Mouse (Mus musculus) gastrocnemius, postnatal 4 days (tissue): ENCODE data around the gene Rcan3. TPM values are rescaled to one million over a fixed set of nuclear protein-coding genes. Genes with fewer than 3 reads are reported as not detected.

Source experiments
- DNase-seq, 2 experiments: peaks; one replicate each; pipeline ENCODE4 v3.0.0; 2021 to 2022; ENCODE audit warnings: low spot score in 2 of 2, mixed read lengths in 2 of 2
- total RNA-seq, 2 experiments: library from RNA; stranded (reverse); gene quantifications; 2 replicates each; pipeline ENCODE4 v1.2.3; 2021

Rcan3 gene
- total RNA-seq, 2 experiments from 2014 or later = 17.3 to 17.9 TPM

DNA sequence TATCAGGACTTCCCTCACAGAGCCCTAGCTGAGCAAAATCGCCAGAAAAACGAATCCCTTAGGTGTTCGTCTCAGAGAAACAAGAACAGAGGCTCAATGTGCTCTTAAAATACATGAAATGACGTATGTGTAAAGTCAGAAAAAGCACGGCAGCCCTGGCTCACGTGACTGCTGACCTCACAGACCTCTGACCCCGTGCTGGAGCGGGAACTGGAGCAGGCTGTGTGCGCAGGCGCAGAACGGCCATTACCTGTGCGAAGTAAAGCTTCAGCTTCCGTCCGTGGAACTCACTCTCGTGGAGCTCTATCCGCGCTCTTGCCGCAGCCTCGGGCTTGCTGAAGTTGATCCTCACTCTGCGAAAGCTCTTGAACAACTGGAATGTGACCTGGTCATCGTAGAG, 13.7 kb downstream of the Rcan3 start:
- no peak for DNase-seq

DNA sequence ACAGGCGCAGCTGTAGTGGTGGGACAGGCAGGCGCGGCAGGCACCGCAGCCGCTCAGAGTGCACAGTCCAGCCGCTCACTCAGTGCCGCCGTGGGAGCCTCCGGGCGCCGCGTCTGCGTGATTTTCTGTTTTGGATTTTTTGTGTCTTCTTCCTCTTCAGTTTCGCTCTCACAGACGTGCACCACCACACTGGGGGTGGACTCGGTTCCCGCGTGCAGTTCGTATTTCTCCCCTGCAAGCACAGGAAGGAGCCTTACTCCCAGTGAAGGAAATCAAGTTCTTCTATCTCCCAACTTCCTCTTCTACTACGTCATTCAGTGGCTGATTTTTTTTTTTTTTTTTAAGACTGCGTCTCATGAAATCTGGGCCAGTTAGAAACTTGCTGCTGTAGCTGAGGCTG, 17.3 kb downstream of the Rcan3 start:
- DNase-seq = no peak

DNA sequence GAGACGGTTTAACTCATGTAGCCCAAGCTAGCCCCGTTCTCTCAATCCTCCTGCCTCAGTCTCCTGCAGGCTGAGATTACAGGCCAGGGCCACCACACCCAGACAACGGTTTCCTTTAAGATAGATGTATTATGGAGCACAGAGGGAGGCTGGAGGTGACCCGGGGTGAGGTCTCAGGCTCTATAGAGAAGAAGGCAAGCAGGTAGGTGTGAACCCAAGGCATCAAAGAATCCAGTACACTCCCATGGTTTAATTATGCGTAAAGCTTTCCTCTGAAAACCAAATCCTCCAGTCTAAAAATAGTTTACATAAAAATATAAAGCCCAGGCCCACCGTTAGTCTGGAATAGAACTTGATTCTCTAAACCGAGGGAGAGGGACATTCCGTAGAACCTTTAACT, 20.2 kb downstream of the Rcan3 start:
- DNase-seq = no peak

DNA sequence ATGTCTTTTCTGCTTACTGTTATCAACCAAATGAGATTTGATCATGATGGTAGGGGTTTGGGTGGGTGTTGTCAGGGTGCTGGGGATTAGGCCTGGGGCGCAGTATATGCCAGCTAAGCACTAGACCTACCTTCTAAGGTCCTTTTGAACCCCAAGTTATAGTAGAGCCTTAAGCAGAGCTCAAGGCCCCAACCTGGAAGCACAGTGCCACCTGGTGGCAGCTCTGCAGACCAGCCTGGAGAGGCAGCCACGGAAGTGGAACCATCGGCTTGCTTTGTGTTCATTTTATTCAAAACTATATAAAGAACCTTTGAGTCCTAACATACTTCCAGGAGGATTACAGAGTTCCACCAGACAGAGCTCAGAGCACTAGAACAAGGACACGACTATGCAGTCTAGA, 22.0 kb downstream of the Rcan3 start:
- DNase-seq = peak in 1 of 2 experiments; percentile 58

DNA sequence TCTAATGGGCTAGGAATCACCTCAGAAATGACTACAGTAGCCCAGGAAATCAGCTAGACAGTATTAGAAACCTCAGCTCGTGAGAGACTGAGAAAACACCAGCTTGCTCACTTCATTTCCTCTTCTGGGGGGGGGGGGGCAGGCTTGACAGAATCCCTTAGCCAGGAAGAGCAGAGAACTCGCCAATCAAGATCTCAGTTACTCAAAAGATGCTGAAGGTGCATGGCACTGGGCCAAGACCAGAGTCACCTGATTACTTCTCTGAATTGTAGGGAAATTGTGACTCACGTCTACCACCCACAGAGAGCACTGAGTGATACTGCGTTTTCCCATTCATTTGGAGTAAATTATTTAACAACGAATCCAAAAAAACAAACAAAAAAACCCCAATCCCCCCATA, 27.5 kb downstream of the Rcan3 start:
- DNase-seq = no peak

- no peak for DNase-seq
Observed at GRCm38 (mm10) chr4:135404916-135405315, 28.7 kb downstream of the Rcan3 start.

DNA sequence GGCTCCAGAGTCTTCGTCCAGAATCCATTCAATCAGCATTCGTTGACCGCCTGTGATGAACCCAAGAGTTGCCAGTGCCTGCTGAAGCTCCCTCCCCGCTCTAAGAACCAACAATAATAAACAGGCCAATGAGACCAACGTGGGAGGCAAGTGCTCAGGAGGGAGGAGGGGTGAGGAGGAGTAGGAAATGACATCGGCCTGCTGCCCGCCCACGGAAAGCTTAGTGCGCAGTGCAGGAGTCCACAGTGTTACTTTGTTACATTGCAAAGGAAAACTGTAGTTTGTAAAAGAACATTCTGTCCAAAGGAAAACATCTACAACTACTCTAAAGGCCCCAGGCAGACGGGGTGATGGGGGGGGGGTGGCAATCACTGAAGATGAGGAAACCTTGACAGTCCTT, 29.6 kb downstream of the Rcan3 start:
- DNase-seq = no peak

DNA sequence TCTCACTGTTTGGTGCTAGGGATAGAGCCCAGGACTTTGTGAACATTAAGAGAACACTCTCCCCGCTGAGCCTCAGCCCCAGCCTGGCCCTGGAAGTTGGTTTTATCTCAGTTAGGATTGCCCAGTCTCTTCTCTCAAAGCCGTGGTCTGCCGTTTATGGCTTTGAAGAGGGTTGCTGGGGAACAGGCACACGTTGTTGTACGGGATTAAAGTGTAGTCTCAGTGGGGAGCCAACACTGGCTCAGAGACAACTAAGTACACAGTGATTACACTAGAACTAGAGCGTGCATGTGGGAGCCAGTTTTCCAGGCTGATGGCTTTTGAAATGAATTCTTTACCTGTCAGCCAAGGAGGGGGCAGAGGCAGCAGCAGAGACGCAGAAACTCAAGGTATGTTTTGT, 31.8 kb downstream of the Rcan3 start:
- no peak for DNase-seq

DNA sequence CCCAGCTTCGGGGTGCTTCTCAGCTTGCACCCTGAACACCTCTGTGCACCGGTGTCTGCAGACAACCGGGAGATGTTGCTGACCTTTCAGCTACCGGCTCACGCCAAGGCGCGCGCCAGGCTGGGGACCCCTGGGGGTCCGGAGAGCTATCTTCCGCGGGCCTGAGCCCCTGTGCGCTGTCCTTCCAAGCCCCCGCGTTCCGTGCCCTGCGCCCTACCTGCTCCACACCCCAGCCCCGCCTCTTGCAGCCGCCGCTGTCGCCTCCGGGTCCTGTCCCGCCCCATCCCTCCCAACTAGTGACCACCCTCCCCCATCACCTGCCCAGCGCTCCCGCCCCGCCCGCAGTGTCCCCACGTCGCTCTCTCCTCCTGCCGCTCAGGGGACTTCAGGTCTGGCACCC, 35.7 kb downstream of the Rcan3 start, which contains the start of gene Ncmap:
TSS of gene Ncmap (minus strand) at position 237 of the 400 bp plus-strand sequence.
- no peak for DNase-seq

DNA sequence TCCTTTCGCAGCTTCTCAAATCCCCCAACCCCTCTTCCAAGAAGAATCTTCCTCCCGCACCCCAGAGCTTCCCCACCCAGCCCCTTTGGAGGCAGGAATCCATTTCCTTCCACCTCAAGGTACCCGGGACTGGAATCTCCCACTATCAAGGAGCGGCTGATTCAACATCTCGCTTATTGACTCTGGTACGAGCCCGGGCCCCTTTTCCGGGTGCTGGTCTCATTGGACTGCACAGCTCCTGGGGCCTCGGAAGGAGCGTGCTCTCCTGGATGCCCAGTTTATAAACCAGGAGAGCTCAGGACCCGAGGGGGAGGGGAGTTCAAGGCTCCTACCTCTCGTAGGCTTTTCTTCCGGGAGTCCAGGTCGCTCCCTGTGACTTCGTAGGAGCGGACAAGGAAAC, 36.1 kb downstream of the Rcan3 start:
- DNase-seq = no peak

DNA sequence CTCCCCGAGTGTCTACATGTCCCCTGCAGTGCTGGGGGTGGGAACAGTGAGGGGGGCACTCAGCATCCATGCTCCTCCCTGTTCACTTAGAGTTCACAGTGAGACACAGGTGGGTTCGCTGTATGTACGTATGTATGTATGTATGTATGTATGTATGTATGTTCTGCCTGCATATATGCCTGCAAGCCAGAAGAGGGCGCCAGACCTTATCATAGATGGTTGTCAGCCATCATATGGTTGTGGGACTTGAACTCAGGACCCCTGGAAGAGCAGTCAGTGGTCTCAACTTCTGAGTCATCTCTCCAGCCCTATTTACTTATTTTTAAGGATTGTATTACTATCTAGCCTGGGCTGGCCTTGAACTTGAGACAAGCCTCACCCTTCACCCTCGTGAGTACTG, 37.4 kb downstream of the Rcan3 start:
- no peak for DNase-seq

- DNase-seq = no peak
Observed at GRCm38 (mm10) chr4:135395375-135395774, 38.3 kb downstream of the Rcan3 start.

GRCm38 (mm10) chr4:135394666-135395065, 39.0 kb downstream of the Rcan3 start:
- DNase-seq = no peak

DNA sequence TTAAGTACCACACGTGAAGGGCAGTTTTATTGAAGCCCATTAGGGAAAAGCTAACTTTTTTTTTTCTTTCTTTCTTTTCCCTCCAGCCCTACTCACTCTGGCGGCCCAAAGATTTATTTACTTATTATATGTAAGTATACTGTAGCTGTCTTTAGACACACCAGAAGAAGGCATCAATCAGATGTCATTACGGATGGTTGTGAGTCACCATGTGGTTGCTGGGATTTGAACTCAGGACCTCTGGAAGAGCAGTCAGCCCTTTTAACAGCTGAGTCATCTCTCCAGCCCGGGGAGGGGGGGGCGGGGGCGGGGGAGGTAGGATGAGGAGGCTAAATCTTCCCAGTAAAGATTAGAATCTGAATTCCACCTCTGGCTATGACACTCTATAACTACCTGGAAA, 40.3 kb downstream of the Rcan3 start:
- no peak for DNase-seq

- no peak for DNase-seq
Observed at GRCm38 (mm10) chr4:135392801-135393200, 40.9 kb downstream of the Rcan3 start.

DNA sequence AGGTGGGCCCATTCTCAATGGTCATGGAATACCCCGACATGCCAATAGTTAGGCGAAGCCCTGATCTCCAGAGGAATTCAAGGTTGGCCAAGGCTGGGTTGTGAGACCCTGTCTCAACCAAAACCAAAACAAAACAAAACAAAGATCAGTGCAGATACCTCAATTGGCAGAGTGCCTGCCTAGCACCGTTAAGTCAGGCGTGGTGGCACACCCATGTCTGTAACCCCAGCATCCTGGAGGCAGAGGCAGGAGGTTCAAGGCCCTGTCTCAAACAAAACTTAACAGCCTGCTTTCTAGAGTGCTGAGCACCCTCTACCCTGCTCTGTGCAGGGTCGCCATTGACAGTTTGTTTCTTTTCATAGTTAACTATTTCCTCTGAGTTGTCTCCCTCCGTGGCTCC, 42.6 kb downstream of the Rcan3 start:
- DNase-seq = no peak

DNA sequence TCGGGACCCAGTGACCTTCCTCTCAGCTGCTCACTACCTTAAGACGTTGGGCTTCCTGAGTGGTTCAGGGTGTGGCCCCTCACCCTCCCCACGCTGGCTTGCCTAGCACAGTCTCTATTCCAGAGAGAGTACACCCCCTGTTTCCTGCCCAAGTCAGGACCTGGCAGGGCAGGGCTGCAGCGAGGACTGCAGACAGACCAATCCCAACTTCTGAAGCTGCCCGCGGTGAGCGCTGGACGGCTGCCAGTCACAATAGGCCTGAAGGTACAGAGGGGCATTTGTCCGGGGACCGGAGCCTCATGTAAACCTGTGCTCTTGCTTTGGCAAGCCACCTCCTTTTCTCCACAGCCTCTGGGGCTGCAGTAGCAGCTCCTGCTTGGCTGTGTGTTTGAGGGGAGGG, 48.0 kb downstream of the Rcan3 start:
- DNase-seq = no peak

DNA sequence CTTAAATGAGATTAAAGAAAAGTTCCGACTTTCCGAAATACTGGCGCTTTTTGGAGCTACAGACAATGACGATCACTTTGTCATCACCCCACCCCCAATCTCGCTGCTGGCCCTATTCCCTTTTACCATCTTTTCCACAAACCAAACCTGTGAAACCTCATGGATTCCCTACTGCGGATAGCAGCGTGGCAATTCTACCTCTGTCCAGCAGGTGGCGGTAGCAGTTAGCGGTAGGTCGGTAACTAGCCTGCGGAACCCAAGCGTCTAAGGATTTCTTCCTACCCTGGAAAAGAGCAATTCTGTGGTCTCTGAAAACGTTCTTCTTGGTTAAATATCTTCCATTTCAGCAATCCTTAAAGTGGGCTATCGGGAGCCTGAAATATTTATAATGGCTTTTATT, 51.3 kb downstream of the Rcan3 start:
- DNase-seq = peak; percentile 43 to 75

DNA sequence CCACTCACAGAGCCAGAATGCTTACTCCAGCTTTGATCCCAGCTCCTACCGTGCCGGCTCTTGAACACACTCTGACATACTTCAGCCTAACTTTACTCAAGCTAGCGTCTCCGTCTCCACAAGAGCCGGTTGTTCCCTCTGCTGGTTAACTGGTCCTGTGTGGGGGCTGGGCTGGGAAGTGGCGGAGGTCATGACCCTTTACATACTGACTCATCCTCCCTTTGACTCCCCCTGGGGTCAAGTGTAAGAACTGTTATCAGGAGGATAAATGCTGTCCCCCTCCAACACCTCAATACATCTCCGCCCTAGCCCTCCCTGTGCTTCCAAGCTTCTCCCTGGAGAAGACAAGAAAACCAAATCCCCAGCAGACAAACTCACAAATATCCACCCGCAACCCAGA, 52.3 kb downstream of the Rcan3 start:
- no peak for DNase-seq

DNA sequence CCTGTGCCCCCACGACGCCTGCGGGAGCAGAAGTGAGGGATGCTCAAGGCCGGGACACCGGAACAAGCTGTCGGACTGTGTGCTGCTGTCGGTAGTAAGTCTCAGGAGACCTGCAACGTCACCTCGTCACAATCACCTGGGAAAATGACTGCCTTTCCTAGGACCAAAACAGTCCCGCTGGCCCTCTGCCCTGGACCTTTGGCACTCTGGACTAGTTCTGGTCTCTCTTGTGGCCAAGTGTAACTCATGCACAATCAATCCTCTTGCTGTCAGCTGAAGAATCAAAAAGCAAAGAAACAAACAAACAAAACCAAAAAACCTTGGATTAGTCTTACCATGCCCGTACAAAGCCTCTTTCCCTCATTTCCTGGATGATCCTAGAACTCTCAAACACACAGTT, 56.4 kb downstream of the Rcan3 start:
- DNase-seq = no peak

DNA sequence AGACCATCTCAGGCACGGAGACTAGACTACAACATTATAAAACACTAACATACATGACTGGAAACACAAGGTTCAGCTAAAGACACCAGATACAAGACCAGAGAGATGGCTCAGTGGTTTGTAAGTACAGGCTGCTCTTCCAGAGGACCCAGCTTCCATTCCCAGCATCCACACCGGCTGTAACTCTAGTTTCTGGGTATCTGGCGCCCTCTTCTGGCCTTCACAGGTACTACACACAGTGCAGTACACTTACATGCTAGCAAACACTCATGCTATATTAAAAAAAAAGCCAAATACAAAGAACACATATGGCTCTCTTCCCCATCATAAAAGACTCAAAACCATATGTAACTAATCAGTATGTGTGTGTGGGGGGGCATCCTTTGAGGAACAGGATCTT, 58.2 kb downstream of the Rcan3 start:
- DNase-seq = no peak

GRCm38 (mm10) chr4:135373299-135373698, 60.4 kb downstream of the Rcan3 start:
- no peak for DNase-seq

GRCm38 (mm10) chr4:135370372-135370771, 63.3 kb downstream of the Rcan3 start:
- no peak for DNase-seq

- no peak for DNase-seq
Observed at GRCm38 (mm10) chr4:135362828-135363227, 70.8 kb downstream of the Rcan3 start.
